Mouse (Mus musculus): ENCODE data around the gene Txn2.

GRCm38 (mm10) chr15:77955440-77956403 is 26.9 kb upstream of the Txn2 start:
- TF ChIP-seq POLR2A (IDR thresholded peaks at IDR 0.05; ENCODE audit: borderline replicate concordance, extremely low read depth, low read depth, low read length) (no peak), CTCF (IDR thresholded peaks at IDR 0.05; ENCODE audit: insufficient read depth, low read length) (no peak)

Measured in lung, adult 2 months (tissue).